Mouse (Mus musculus): ENCODE results near the gene Csf1. TPM values are rescaled to one million over a fixed set of nuclear protein-coding genes. Genes with fewer than 3 reads are reported as not detected.
A peak's percentile ranks its signal among the peaks of the same experiment; 100 is the strongest.

The Csf1 gene
- polyA plus RNA-seq, 1 experiment from 2014 or later = 8.5 TPM

- peaks cover 12 to 14% of the 10 kb centered on the region in 2 experiments for H3K4me1 ChIP-seq (ENCODE audit: control insufficient read depth in 2 of 2, insufficient read depth in 2 of 2, low read length in 2 of 2)
- H3K4me3 ChIP-seq (ENCODE audit: control insufficient read depth in 1 of 2, insufficient read depth in 1 of 2, low read depth in 1 of 2, low read length in 2 of 2) = no peak overlapping the region
- whole genome bisulfite sequencing = 19% methylated on average over 3 of the region's 3 CpGs
- no peak overlapping the region for H3K4me2 ChIP-seq (ENCODE audit: low read length)
- H3K27ac ChIP-seq (replicated peaks in 1 of 2; ENCODE audit: control insufficient read depth in 1 of 2, insufficient read depth in 1 of 2, low read depth in 2 of 2, low read length in 2 of 2) = no peak overlapping the region
- no peak for ATAC-seq (ENCODE audit: insufficient number of reproducible peaks, insufficient read depth, low FRiP score, low read depth)
- no peaks in the 10 kb centered on the region for H3K9me3 ChIP-seq (ENCODE audit: control insufficient read depth, low read length)
- H3K36me3 ChIP-seq (ENCODE audit: control insufficient read depth, insufficient read depth, low read length) = no peaks in the 10 kb centered on the region
- no peaks in the 10 kb centered on the region for H3K27me3 ChIP-seq (ENCODE audit: control insufficient read depth, insufficient read depth, low read length)
- 0 out of 2 replicates have a peak overlapping the region, but pooled peaks have one; percentile 19 for H3K9ac ChIP-seq (ENCODE audit: low read length)
Observed at GRCm38 (mm10) chr3:107776295-107776694, 16.0 kb upstream of the Csf1 start.

- WGBS = 29% methylated on average over 3 of the region's 3 CpGs
- Histone ChIP-seq H3K9me3 (ENCODE audit: control insufficient read depth, low read length) (no peaks in the 10 kb centered on the region), H3K4me3 (ENCODE audit: control insufficient read depth in 1 of 2, insufficient read depth in 1 of 2, low read depth in 1 of 2, low read length in 2 of 2) (no peak overlapping the region), H3K4me1 (ENCODE audit: control insufficient read depth in 2 of 2, insufficient read depth in 2 of 2, low read length in 2 of 2) (peaks cover 12 to 14% of the 10 kb centered on the region in 2 experiments), H3K36me3 (ENCODE audit: control insufficient read depth, insufficient read depth, low read length) (no peaks in the 10 kb centered on the region), H3K4me2 (ENCODE audit: low read length) (0 out of 2 replicates have a peak overlapping the region, but pooled peaks have one; percentile 13), H3K27ac (replicated peaks in 1 of 2; ENCODE audit: control insufficient read depth in 1 of 2, insufficient read depth in 1 of 2, low read depth in 2 of 2, low read length in 2 of 2) (no peak overlapping the region), H3K27me3 (ENCODE audit: control insufficient read depth, insufficient read depth, low read length) (no peaks in the 10 kb centered on the region), H3K9ac (ENCODE audit: low read length) (0 out of 2 replicates have a peak overlapping the region, but pooled peaks have one; percentile 8)
- ATAC-seq (ENCODE audit: insufficient number of reproducible peaks, insufficient read depth, low FRiP score, low read depth) = no peak
Observed at GRCm38 (mm10) chr3:107775736-107776135, 15.5 kb upstream of the Csf1 start.

DNA sequence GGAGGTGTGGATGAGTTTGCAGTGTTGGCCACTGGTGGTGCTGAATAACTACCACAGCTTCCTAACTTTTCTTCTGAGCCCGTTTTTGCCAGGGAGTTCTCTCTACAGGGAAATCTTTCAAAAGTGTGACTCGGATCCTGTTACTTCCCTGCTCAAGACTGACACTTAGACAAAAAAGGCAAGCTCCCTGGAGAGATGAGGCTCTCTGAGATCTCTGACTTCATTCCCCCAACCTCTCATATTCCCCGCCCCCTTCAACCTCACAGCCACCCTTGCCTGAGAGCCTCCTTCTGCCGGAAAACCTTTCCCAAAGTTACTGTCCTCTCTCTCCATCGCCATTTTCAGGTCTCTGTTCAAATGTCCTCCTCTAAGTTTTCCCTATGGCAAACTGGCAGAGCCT, 14.8 kb upstream of the Csf1 start:
- H3K27ac ChIP-seq (replicated peaks in 1 of 2; ENCODE audit: control insufficient read depth in 1 of 2, insufficient read depth in 1 of 2, low read depth in 2 of 2, low read length in 2 of 2) = no peak overlapping the region
- ATAC-seq (ENCODE audit: insufficient number of reproducible peaks, insufficient read depth, low FRiP score, low read depth) = no peak

DNA sequence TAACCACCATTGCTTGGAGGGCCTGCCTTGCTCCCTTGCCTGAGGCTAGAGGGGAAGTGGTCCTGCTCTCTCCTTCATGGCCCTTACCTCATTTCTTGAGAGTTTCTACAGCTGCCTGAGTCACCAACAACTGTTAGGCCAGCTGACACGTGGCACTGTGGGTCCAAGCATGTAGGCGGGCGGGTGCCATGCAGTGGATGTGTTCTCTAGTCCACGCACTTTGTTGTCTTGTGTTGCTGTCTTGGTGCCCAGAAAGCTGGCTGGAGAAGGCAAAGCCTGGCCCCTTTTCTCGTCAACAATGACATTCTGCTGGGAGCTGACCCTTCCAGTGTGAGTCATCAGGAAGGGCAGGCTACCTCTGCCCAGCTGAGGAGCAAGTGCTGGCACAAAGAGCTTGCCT, 12.6 kb upstream of the Csf1 start:
- no peak overlapping the region for H3K4me2 ChIP-seq (ENCODE audit: low read length)
- H3K9ac ChIP-seq (ENCODE audit: low read length) = no peak overlapping the region
- WGBS = 75% methylated on average over 5 of the region's 5 CpGs
- no peaks in the 10 kb centered on the region for H3K9me3 ChIP-seq (ENCODE audit: control insufficient read depth, low read length)
- no peak for ATAC-seq (ENCODE audit: insufficient number of reproducible peaks, insufficient read depth, low FRiP score, low read depth)
- H3K36me3 ChIP-seq (ENCODE audit: control insufficient read depth, insufficient read depth, low read length) = no peaks in the 10 kb centered on the region
- H3K4me3 ChIP-seq (ENCODE audit: control insufficient read depth in 1 of 2, insufficient read depth in 1 of 2, low read depth in 1 of 2, low read length in 2 of 2) = no peak overlapping the region
- H3K27ac ChIP-seq (replicated peaks in 1 of 2; ENCODE audit: control insufficient read depth in 1 of 2, insufficient read depth in 1 of 2, low read depth in 2 of 2, low read length in 2 of 2) = no peak overlapping the region
- no peaks in the 10 kb centered on the region for H3K27me3 ChIP-seq (ENCODE audit: control insufficient read depth, insufficient read depth, low read length)
- peaks cover 20 to 24% of the 10 kb centered on the region in 2 experiments for H3K4me1 ChIP-seq (ENCODE audit: control insufficient read depth in 2 of 2, insufficient read depth in 2 of 2, low read length in 2 of 2)

More for the DNA sequence above, 14.8 kb upstream of the Csf1 start:
- H3K4me1 ChIP-seq (ENCODE audit: control insufficient read depth in 2 of 2, insufficient read depth in 2 of 2, low read length in 2 of 2) = peaks cover 12 to 14% of the 10 kb centered on the region in 2 experiments
- H3K27me3 ChIP-seq (ENCODE audit: control insufficient read depth, insufficient read depth, low read length) = no peaks in the 10 kb centered on the region
- H3K9me3 ChIP-seq (ENCODE audit: control insufficient read depth, low read length) = no peaks in the 10 kb centered on the region
- no peak overlapping the region for H3K4me2 ChIP-seq (ENCODE audit: low read length)
- 19% methylated on average over 5 of the region's 5 CpGs for WGBS
- no peaks in the 10 kb centered on the region for H3K36me3 ChIP-seq (ENCODE audit: control insufficient read depth, insufficient read depth, low read length)
- H3K4me3 ChIP-seq (ENCODE audit: control insufficient read depth in 1 of 2, insufficient read depth in 1 of 2, low read depth in 1 of 2, low read length in 2 of 2) = no peak overlapping the region
- H3K9ac ChIP-seq (ENCODE audit: low read length) = no peak overlapping the region

DNA sequence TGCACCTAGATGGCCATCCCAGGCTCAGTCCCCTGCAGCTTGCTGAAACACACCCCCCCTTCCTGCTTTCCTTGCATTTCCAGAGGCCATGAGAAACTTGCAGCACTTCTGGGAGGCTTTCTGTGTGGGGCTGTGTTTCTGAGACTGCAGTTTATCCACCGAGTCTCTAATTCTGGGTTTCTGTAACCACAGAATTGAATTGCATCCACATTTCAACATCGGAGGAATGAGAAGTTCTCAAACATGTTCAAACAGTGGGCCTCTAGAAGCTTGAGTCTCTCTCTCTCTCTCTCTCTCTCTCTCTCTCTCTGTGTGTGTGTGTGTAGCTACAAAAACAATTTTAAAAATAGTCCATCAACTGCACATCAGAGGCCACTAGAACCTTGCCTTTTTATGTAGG, 9.4 kb upstream of the Csf1 start:
- Histone ChIP-seq H3K36me3 (ENCODE audit: control insufficient read depth, insufficient read depth, low read length) (no peaks in the 10 kb centered on the region), H3K27me3 (ENCODE audit: control insufficient read depth, insufficient read depth, low read length) (no peaks in the 10 kb centered on the region), H3K9me3 (ENCODE audit: control insufficient read depth, low read length) (no peaks in the 10 kb centered on the region), H3K27ac (replicated peaks in 1 of 2; ENCODE audit: control insufficient read depth in 1 of 2, insufficient read depth in 1 of 2, low read depth in 2 of 2, low read length in 2 of 2) (no peak overlapping the region), H3K4me3 (ENCODE audit: control insufficient read depth in 1 of 2, insufficient read depth in 1 of 2, low read depth in 1 of 2, low read length in 2 of 2) (no peak overlapping the region), H3K4me2 (ENCODE audit: low read length) (no peak overlapping the region), H3K9ac (ENCODE audit: low read length) (no peak overlapping the region), H3K4me1 (ENCODE audit: control insufficient read depth in 2 of 2, insufficient read depth in 2 of 2, low read length in 2 of 2) (peaks cover 21 to 25% of the 10 kb centered on the region in 2 experiments)
- WGBS = 63% methylated on average over 2 of the region's 2 CpGs
- ATAC-seq (ENCODE audit: insufficient number of reproducible peaks, insufficient read depth, low FRiP score, low read depth) = no peak

- Histone ChIP-seq H3K27ac (replicated peaks in 1 of 2; ENCODE audit: control insufficient read depth in 1 of 2, insufficient read depth in 1 of 2, low read depth in 2 of 2, low read length in 2 of 2) (no peak overlapping the region), H3K9ac (ENCODE audit: low read length) (no peak overlapping the region), H3K36me3 (ENCODE audit: control insufficient read depth, insufficient read depth, low read length) (no peaks in the 10 kb centered on the region), H3K9me3 (ENCODE audit: control insufficient read depth, low read length) (no peaks in the 10 kb centered on the region), H3K27me3 (ENCODE audit: control insufficient read depth, insufficient read depth, low read length) (no peaks in the 10 kb centered on the region), H3K4me3 (ENCODE audit: control insufficient read depth in 1 of 2, insufficient read depth in 1 of 2, low read depth in 1 of 2, low read length in 2 of 2) (no peak overlapping the region), H3K4me2 (ENCODE audit: low read length) (no peak overlapping the region), H3K4me1 (ENCODE audit: control insufficient read depth in 2 of 2, insufficient read depth in 2 of 2, low read length in 2 of 2) (peaks cover 21 to 24% of the 10 kb centered on the region in 2 experiments)
- WGBS = 38% methylated on average over 8 of the region's 8 CpGs
- ATAC-seq (ENCODE audit: insufficient number of reproducible peaks, insufficient read depth, low FRiP score, low read depth) = no peak
Observed at GRCm38 (mm10) chr3:107768104-107768989, 8.1 kb upstream of the Csf1 start.

- Histone ChIP-seq H3K9ac (ENCODE audit: low read length) (no peak overlapping the region), H3K4me1 (ENCODE audit: control insufficient read depth in 2 of 2, insufficient read depth in 2 of 2, low read length in 2 of 2) (peaks cover 17 to 24% of the 10 kb centered on the region in 2 experiments), H3K9me3 (ENCODE audit: control insufficient read depth, low read length) (no peaks in the 10 kb centered on the region), H3K4me2 (ENCODE audit: low read length) (no peak overlapping the region), H3K27me3 (ENCODE audit: control insufficient read depth, insufficient read depth, low read length) (no peaks in the 10 kb centered on the region), H3K36me3 (ENCODE audit: control insufficient read depth, insufficient read depth, low read length) (no peaks in the 10 kb centered on the region), H3K27ac (replicated peaks in 1 of 2; ENCODE audit: control insufficient read depth in 1 of 2, insufficient read depth in 1 of 2, low read depth in 2 of 2, low read length in 2 of 2) (no peak overlapping the region), H3K4me3 (ENCODE audit: control insufficient read depth in 1 of 2, insufficient read depth in 1 of 2, low read depth in 1 of 2, low read length in 2 of 2) (no peak overlapping the region)
- ATAC-seq (ENCODE audit: insufficient number of reproducible peaks, insufficient read depth, low FRiP score, low read depth) = no peak
- 19% methylated on average over 2 of the region's 2 CpGs for WGBS
Observed at GRCm38 (mm10) chr3:107766804-107767203, 6.5 kb upstream of the Csf1 start.
